Mouse (Mus musculus) liver, postnatal 0 days (tissue): ENCODE results near the gene Hoxa7.

ENCODE experiments used
- CTCF ChIP-seq: sonication (generic); IDR thresholded peaks from 2 replicates; pipeline ENCODE4 v1.5.1; 2016; ENCODE audit warnings: antibody characterized with exemption, low read depth
- EP300 ChIP-seq: IDR thresholded peaks from 2 replicates; pipeline ENCODE4 v1.6.1; 2016; ENCODE audit warnings: antibody characterized with exemption, low read depth, mild to moderate bottlenecking

- TF ChIP-seq EP300 (no peak), CTCF (no peak)
Observed at GRCm38 (mm10) chr6:52212556-52213118, 9.0 kb downstream of the Hoxa7 start.
